Mouse (Mus musculus): ENCODE measurements around the gene Ptms. TPM values are rescaled to one million over a fixed set of nuclear protein-coding genes. Genes with fewer than 3 reads are reported as not detected.

The Ptms gene
- polyA plus RNA-seq, 1 experiment = 168 TPM

GRCm38 (mm10) chr6:124959960-124960359 lies 40.1 kb upstream of the Ptms start:
- Histone ChIP-seq H3K27ac (ENCODE audit: control insufficient read depth, insufficient read depth, low read depth, low read length) (no peak overlapping the region), H3K4me1 (ENCODE audit: control insufficient read depth, insufficient read depth, low read length) (peaks cover 5% of the 10 kb centered on the region), H3K36me3 (ENCODE audit: control insufficient read depth, insufficient read depth, low read length) (peaks cover 4% of the 10 kb centered on the region), H3K4me3 (ENCODE audit: control insufficient read depth, low read depth, low read length) (no peak overlapping the region), H3K27me3 (ENCODE audit: control insufficient read depth, insufficient read depth, low read length) (no peaks in the 10 kb centered on the region)
- no peak for TF ChIP-seq POLR2A (IDR thresholded peaks at IDR 0.05; ENCODE audit: control insufficient read depth, low read depth, low read length)
- no peak for TF ChIP-seq CTCF (IDR thresholded peaks at IDR 0.05; ENCODE audit: control insufficient read depth, insufficient read depth, insufficient replicate concordance, low read depth, low read length)

DNA sequence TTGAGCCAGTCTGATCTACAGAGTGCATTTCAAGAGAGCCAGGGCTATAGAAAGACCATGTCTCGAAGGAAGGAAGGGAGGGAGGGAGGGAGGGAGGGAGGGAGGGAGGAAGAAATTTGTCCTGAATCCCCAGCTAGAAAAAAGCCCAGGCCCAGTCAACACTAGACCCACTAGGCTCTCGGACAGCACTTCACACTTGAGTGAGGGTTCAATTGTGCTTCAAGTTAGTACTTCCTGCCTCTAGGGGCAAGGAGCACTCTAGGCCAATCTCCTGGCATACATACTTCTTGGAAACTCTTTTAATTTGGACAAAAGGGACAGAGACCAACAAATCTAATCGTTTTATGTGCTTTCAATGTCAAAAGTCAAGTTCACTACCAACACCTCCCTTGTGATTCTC lies 38.2 kb upstream of the Ptms start:
- TF ChIP-seq CTCF (IDR thresholded peaks at IDR 0.05; ENCODE audit: control insufficient read depth, insufficient read depth, insufficient replicate concordance, low read depth, low read length) = no peak
- no peak for TF ChIP-seq POLR2A (IDR thresholded peaks at IDR 0.05; ENCODE audit: control insufficient read depth, low read depth, low read length)
- H3K36me3 ChIP-seq (ENCODE audit: control insufficient read depth, insufficient read depth, low read length) = peaks cover 4% of the 10 kb centered on the region
- no peaks in the 10 kb centered on the region for H3K27me3 ChIP-seq (ENCODE audit: control insufficient read depth, insufficient read depth, low read length)
- no peak overlapping the region for H3K27ac ChIP-seq (ENCODE audit: control insufficient read depth, insufficient read depth, low read depth, low read length)
- no peak overlapping the region for H3K4me3 ChIP-seq (ENCODE audit: control insufficient read depth, low read depth, low read length)
- no peaks in the 10 kb centered on the region; the same call in 1 of the 2 replicates for H3K4me1 ChIP-seq (ENCODE audit: control insufficient read depth, insufficient read depth, low read length)

DNA sequence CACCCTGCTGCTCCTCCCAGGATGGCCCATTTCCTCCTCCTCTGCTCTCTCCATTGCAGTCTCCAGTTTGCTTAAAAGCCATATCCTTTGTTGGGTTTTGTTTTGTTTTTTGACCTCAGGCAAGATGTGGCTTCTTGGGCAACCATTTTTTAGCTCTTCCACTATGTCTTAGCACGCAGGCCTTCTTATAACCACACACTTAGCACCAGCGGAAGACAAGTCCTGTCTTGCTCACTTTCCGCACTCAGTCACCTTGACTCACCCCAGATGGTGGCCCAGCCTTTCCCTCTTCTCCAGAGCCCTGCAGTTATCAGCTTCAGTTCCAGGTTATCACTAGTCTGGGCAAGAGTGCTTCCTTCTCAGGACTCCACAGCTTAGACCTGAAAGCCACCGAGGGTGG lies 35.3 kb upstream of the Ptms start:
- Histone ChIP-seq H3K4me3 (ENCODE audit: control insufficient read depth, low read depth, low read length) (no peak overlapping the region), H3K36me3 (ENCODE audit: control insufficient read depth, insufficient read depth, low read length) (peaks cover 4% of the 10 kb centered on the region), H3K4me1 (ENCODE audit: control insufficient read depth, insufficient read depth, low read length) (no peaks in the 10 kb centered on the region), H3K27ac (ENCODE audit: control insufficient read depth, insufficient read depth, low read depth, low read length) (no peak overlapping the region), H3K27me3 (ENCODE audit: control insufficient read depth, insufficient read depth, low read length) (no peaks in the 10 kb centered on the region)
- TF ChIP-seq CTCF (IDR thresholded peaks at IDR 0.05; ENCODE audit: control insufficient read depth, insufficient read depth, insufficient replicate concordance, low read depth, low read length) (no peak), POLR2A (IDR thresholded peaks at IDR 0.05; ENCODE audit: control insufficient read depth, low read depth, low read length) (no peak)

- H3K4me3 ChIP-seq (ENCODE audit: control insufficient read depth, low read depth, low read length) = no peak overlapping the region
- no peaks in the 10 kb centered on the region; the same call in none of the 2 replicates for H3K36me3 ChIP-seq (ENCODE audit: control insufficient read depth, insufficient read depth, low read length)
- TF ChIP-seq POLR2A (IDR thresholded peaks at IDR 0.05; ENCODE audit: control insufficient read depth, low read depth, low read length) (no peak), CTCF (IDR thresholded peaks at IDR 0.05; ENCODE audit: control insufficient read depth, insufficient read depth, insufficient replicate concordance, low read depth, low read length) (no peak)
- no peaks in the 10 kb centered on the region for H3K4me1 ChIP-seq (ENCODE audit: control insufficient read depth, insufficient read depth, low read length)
- H3K27me3 ChIP-seq (ENCODE audit: control insufficient read depth, insufficient read depth, low read length) = no peaks in the 10 kb centered on the region
- H3K27ac ChIP-seq (ENCODE audit: control insufficient read depth, insufficient read depth, low read depth, low read length) = no peak overlapping the region
Observed at GRCm38 (mm10) chr6:124953991-124954715, 34.2 kb upstream of the Ptms start.

DNA sequence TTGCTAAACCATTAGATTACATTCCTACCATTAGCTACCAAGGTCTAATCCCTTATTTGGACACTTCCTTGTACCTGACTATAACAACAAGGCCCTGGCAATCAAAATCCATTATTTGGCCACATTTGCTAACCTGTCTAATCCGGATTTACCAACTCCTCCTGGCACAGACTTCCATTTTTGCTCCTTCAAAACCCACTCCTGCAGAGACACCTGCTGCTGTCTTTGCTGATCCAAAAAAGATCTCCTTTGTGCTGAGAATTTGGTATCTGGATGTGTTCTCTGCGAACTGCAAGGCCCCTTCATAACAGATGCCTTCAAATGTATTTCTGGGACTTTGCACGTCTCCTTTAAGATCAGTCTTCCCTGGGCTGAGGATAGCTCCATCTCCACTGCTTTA lies 23.6 kb upstream of the Ptms start:
- H3K4me1 ChIP-seq (ENCODE audit: control insufficient read depth, insufficient read depth, low read length) = no peaks in the 10 kb centered on the region
- TF ChIP-seq CTCF (IDR thresholded peaks at IDR 0.05; ENCODE audit: control insufficient read depth, insufficient read depth, insufficient replicate concordance, low read depth, low read length) (no peak), POLR2A (IDR thresholded peaks at IDR 0.05; ENCODE audit: control insufficient read depth, low read depth, low read length) (no peak)
- no peaks in the 10 kb centered on the region for H3K27me3 ChIP-seq (ENCODE audit: control insufficient read depth, insufficient read depth, low read length)
- no peaks in the 10 kb centered on the region for H3K36me3 ChIP-seq (ENCODE audit: control insufficient read depth, insufficient read depth, low read length)
- no peak overlapping the region for H3K27ac ChIP-seq (ENCODE audit: control insufficient read depth, insufficient read depth, low read depth, low read length)
- H3K4me3 ChIP-seq (ENCODE audit: control insufficient read depth, low read depth, low read length) = no peak overlapping the region

- H3K36me3 ChIP-seq (ENCODE audit: control insufficient read depth, insufficient read depth, low read length) = no peaks in the 10 kb centered on the region
- no peaks in the 10 kb centered on the region for H3K4me1 ChIP-seq (ENCODE audit: control insufficient read depth, insufficient read depth, low read length)
- H3K27ac ChIP-seq (ENCODE audit: control insufficient read depth, insufficient read depth, low read depth, low read length) = no peak overlapping the region
- TF ChIP-seq POLR2A (IDR thresholded peaks at IDR 0.05; ENCODE audit: control insufficient read depth, low read depth, low read length) (no peak), CTCF (IDR thresholded peaks at IDR 0.05; ENCODE audit: control insufficient read depth, insufficient read depth, insufficient replicate concordance, low read depth, low read length) (no peak)
- no peaks in the 10 kb centered on the region for H3K27me3 ChIP-seq (ENCODE audit: control insufficient read depth, insufficient read depth, low read length)
- no peak overlapping the region for H3K4me3 ChIP-seq (ENCODE audit: control insufficient read depth, low read depth, low read length)
Observed at GRCm38 (mm10) chr6:124941679-124942078, 21.8 kb upstream of the Ptms start.

DNA sequence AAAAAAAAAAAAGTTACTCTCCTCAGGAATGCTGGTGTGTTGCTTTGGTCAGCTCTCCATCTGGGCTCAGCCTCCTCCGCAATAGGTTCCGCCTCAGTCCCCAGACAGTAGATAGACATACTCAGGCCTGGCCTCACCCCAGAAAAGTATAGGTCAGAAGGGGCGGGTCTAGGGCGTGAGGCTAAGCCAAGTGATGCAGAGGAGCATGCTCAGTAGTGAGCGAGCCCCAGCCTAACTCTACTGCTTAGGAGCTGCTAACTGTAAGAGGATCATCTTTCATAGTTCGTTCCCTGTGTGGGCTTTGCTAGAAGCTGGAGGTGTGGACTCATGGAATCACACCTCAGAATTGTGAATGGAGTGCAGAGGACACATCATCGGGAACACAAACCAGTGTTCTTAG lies 18.7 kb upstream of the Ptms start:
- Histone ChIP-seq H3K4me3 (ENCODE audit: control insufficient read depth, low read depth, low read length) (no peak overlapping the region), H3K4me1 (ENCODE audit: control insufficient read depth, insufficient read depth, low read length) (no peaks in the 10 kb centered on the region), H3K27ac (ENCODE audit: control insufficient read depth, insufficient read depth, low read depth, low read length) (no peak overlapping the region), H3K27me3 (ENCODE audit: control insufficient read depth, insufficient read depth, low read length) (no peaks in the 10 kb centered on the region), H3K36me3 (ENCODE audit: control insufficient read depth, insufficient read depth, low read length) (no peaks in the 10 kb centered on the region; the same call in none of the 2 replicates)
- TF ChIP-seq CTCF (IDR thresholded peaks at IDR 0.05; ENCODE audit: control insufficient read depth, insufficient read depth, insufficient replicate concordance, low read depth, low read length) = no peak
- TF ChIP-seq POLR2A (IDR thresholded peaks at IDR 0.05; ENCODE audit: control insufficient read depth, low read depth, low read length) = no peak
